Mouse (Mus musculus) adrenal gland, adult 2 months (tissue): ENCODE data around the gene Cry1. TPM values are rescaled to one million over a fixed set of nuclear protein-coding genes. Genes with fewer than 3 reads are reported as not detected.
A peak's percentile ranks its signal among the peaks of the same experiment; 100 is the strongest.

Source experiments
- DNase-seq: peaks from one replicate; pipeline ENCODE4 v3.0.0; 2021
- polyA plus RNA-seq: library from polyadenylated mRNA; depleted of rRNA; stranded (reverse); fragments of >200 nt; gene quantifications from 2 replicates; pipeline ENCODE4 v1.2.3, GENCODE M21; 2012; rRNA removed
- total RNA-seq, 2 experiments: library from RNA; stranded (reverse); gene quantifications; 2 replicates each; pipeline ENCODE4 v1.2.3; 2021

Cry1 gene
- total and polyA plus RNA-seq, 3 experiments = 3.9 to 9.1 (median 7.7) TPM

GRCm38 (mm10) chr10:85161745-85162351 is 23.0 kb downstream of the Cry1 start:
- peak; percentile 24 for DNase-seq

- no peak for DNase-seq
These were observed 24.8 kb downstream of the Cry1 start for GRCm38 (mm10) chr10:85159989-85160619.

- DNase-seq = no peak
These were observed 27.4 kb downstream of the Cry1 start for GRCm38 (mm10) chr10:85157451-85157850.

GRCm38 (mm10) chr10:85154195-85154594 is 30.7 kb downstream of the Cry1 start:
- DNase-seq = peak; percentile 67

- no peak for DNase-seq
These were observed 35.6 kb downstream of the Cry1 start for GRCm38 (mm10) chr10:85149226-85149625.

- DNase-seq = no peak
These were observed 38.6 kb downstream of the Cry1 start for GRCm38 (mm10) chr10:85146282-85146681.

GRCm38 (mm10) chr10:85141465-85141864 is 43.4 kb downstream of the Cry1 start:
- DNase-seq = no peak

GRCm38 (mm10) chr10:85136573-85136972 is 48.3 kb downstream of the Cry1 start:
- no peak for DNase-seq

- peak; percentile 8 for DNase-seq
These were observed 56.4 kb downstream of the Cry1 start for GRCm38 (mm10) chr10:85128453-85128852.

- DNase-seq = peak; percentile 94
These were observed 57.2 kb downstream of the Cry1 start, which contains the start of gene Mterf2 for GRCm38 (mm10) chr10:85127395-85128287. Gene Mterf2 (minus strand): TSS chr10:85128027.

GRCm38 (mm10) chr10:85125184-85125583 is 59.7 kb downstream of the Cry1 start:
- DNase-seq = no peak

- no peak for DNase-seq
These were observed 70.5 kb downstream of the Cry1 start for GRCm38 (mm10) chr10:85114409-85114808.

- DNase-seq = peak; percentile 47
These were observed 81.6 kb downstream of the Cry1 start for GRCm38 (mm10) chr10:85103085-85103885.

- peak; percentile 89 for DNase-seq
These were observed 82.4 kb downstream of the Cry1 start, which contains the start of the genes Fhl4 and Tmem263 for GRCm38 (mm10) chr10:85102247-85103084. Gene Fhl4 (minus strand): TSS chr10:85102495. Gene Tmem263 (plus strand): TSS chr10:85102627.

- no peak for DNase-seq
These were observed 83.0 kb downstream of the Cry1 start for GRCm38 (mm10) chr10:85101841-85102240.

Other genes with a start within 250 kb of the Cry1 start
- gene Fhl4, start 82.6 kb downstream of the Cry1 start, total RNA-seq = under 1 TPM; 0.31 to 0.37 TPM
- 0.03 and 0.09 TPM in 2 replicates for gene Fhl4, start 82.6 kb downstream of the Cry1 start, polyA plus RNA-seq
- gene Tmem263, start 82.4 kb downstream of the Cry1 start, total RNA-seq = 10 to 100 TPM; 12.2 to 20.0 TPM
- gene Tmem263, start 82.4 kb downstream of the Cry1 start, polyA plus RNA-seq = 20.9 and 23.6 TPM in 2 replicates
- 10 to 100 TPM in 1 of 2 experiments, 1 to 10 TPM in 1; 4.7 to 11.6 TPM for gene Mterf2, start 57.0 kb downstream of the Cry1 start, total RNA-seq
- gene Mterf2, start 57.0 kb downstream of the Cry1 start, polyA plus RNA-seq = 0.25 and 0.58 TPM in 2 replicates
- 1 to 10 TPM; 5.7 to 10.0 TPM for gene Btbd11, start 201.8 kb upstream of the Cry1 start, total RNA-seq
- 12.7 and 14.6 TPM in 2 replicates for gene Btbd11, start 201.8 kb upstream of the Cry1 start, polyA plus RNA-seq